Mouse (Mus musculus) left cerebral cortex, postnatal 4 days (tissue): ENCODE results near the gene Dctn2. TPM values are rescaled to one million over a fixed set of nuclear protein-coding genes. Genes with fewer than 3 reads are reported as not detected.
A peak's percentile ranks its signal among the peaks of the same experiment; 100 is the strongest.
"Not testable (repeated sequence)": the region's sequence is repeated elsewhere in the genome, so short reads cannot be mapped to it uniquely, and the experiment has no call there.

Source experiments
- DNase-seq: peaks from one replicate; pipeline ENCODE4 v3.0.0-alpha.2; 2022
- intact Hi-C: fragments of 180-260 bp; cut with DNase I; formaldehyde crosslinking; loops from one replicate; pipeline ENCODE4 v1.15.1; 2025
- total RNA-seq, 2 experiments: library from RNA; stranded (reverse); gene quantifications; 2 replicates each; pipeline ENCODE4 v1.2.3; 2021

Dctn2 gene
- total RNA-seq, 2 experiments from 2014 or later = 298 to 302 TPM

GRCm38 (mm10) chr10:127287936-127288293 lies 21.7 kb downstream of the Dctn2 start:
- no peak for DNase-seq
- intact Hi-C loops = no loop called here

- peak; percentile 61 for DNase-seq
- intact Hi-C loops = no loop called here
These were observed 22.2 kb downstream of the Dctn2 start for GRCm38 (mm10) chr10:127288328-127288799.

GRCm38 (mm10) chr10:127288800-127289572 lies 22.8 kb downstream of the Dctn2 start, which contains the start of gene Mbd6:
TSS of gene Mbd6 (minus strand) at chr10:127289018.
- intact Hi-C loops = no loop called here
- peak; percentile 91 for DNase-seq

- peak; percentile 91 for DNase-seq
- intact Hi-C loops = no loop called here
These were observed 23.5 kb downstream of the Dctn2 start for GRCm38 (mm10) chr10:127289573-127290191.

GRCm38 (mm10) chr10:127290307-127290929 lies 24.2 kb downstream of the Dctn2 start:
- intact Hi-C loops = no loop called here
- peak; percentile 100 for DNase-seq

- intact Hi-C loops = no loop called here
- DNase-seq = peak; percentile 48
These were observed 25.0 kb downstream of the Dctn2 start for GRCm38 (mm10) chr10:127290930-127291880.

GRCm38 (mm10) chr10:127291881-127292638 lies 25.9 kb downstream of the Dctn2 start:
- intact Hi-C loops = no loop called here
- no peak for DNase-seq

- intact Hi-C loops = no loop called here
These were observed 26.9 kb downstream of the Dctn2 start for GRCm38 (mm10) chr10:127292987-127293538.

GRCm38 (mm10) chr10:127293590-127294113 lies 27.5 kb downstream of the Dctn2 start:
- DNase-seq = no peak
- intact Hi-C loops = no loop called here

More at GRCm38 (mm10) chr10:127292987-127293538, 26.9 kb downstream of the Dctn2 start:
- DNase-seq = no peak

GRCm38 (mm10) chr10:127294895-127295510 lies 28.8 kb downstream of the Dctn2 start:
- DNase-seq = no peak
- intact Hi-C loops = no loop called here

- intact Hi-C loops = no loop called here
- no peak for DNase-seq
These were observed 30.0 kb downstream of the Dctn2 start for GRCm38 (mm10) chr10:127295986-127296794.

- intact Hi-C loops = no loop called here
- no peak for DNase-seq
These were observed 31.1 kb downstream of the Dctn2 start for GRCm38 (mm10) chr10:127297015-127297871.

GRCm38 (mm10) chr10:127300361-127300760 lies 34.2 kb downstream of the Dctn2 start:
- no peak for DNase-seq
- intact Hi-C loops = no loop called here

GRCm38 (mm10) chr10:127303136-127303535 lies 37.0 kb downstream of the Dctn2 start:
- DNase-seq = no peak
- intact Hi-C loops = no loop called here

GRCm38 (mm10) chr10:127309167-127309566 lies 43.0 kb downstream of the Dctn2 start:
- intact Hi-C loops = not testable (repeated sequence)

GRCm38 (mm10) chr10:127310523-127311475 lies 44.6 kb downstream of the Dctn2 start:
- intact Hi-C loops = no loop called here
- no peak for DNase-seq

More at GRCm38 (mm10) chr10:127309167-127309566, 43.0 kb downstream of the Dctn2 start:
- DNase-seq = not testable (repeated sequence)
